Comparison of ENCODE assay signal across 11 mouse cellular contexts in the genomic region with DNA sequence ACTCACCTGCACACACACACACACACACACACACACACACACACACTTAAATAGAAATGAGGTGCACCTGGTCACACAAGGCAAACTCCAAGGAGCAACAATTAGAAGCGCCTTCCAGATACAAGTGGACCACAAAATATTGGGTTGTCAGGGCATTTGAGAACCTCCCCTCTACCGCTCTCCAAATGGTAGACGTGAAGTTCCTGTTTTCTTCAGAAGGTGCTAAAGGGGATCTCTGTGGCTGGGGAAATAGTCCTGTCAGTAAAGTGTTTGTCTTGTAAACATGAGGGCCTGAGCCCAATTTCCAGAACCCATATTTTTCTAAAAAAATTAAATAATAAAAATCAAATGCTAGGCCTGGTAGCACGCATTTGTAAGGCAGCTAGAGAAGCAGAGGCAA.
"Had no signal": no experiment of that assay in that cellular context is flagged by ENCODE, and none has a peak within 500 bp of the region (broad histone marks: within the 10 kb centered on the region; RNA-seq: fewer than 3 reads in every experiment).

No protein-coding gene starts in this region.

- DNase-seq: lung, adult 18-20 months; lung, embryonic 14.5 days; lung, postnatal 10 days; lung, postnatal 4 days; midbrain, embryonic 14.5 days; retina, postnatal 1 day; right cerebral cortex, adult 18-20 months; right cerebral cortex, postnatal 25 days; thymus, adult 2 months; thymus, postnatal 25 days; thymus, postnatal 4 days had no signal
